Mouse (Mus musculus) heart, adult 18-20 months (tissue): Measurements from ENCODE around the gene Zfp341. TPM values are rescaled to one million over a fixed set of nuclear protein-coding genes. Genes with fewer than 3 reads are reported as not detected.

Experiments
- DNase-seq, 2 experiments: peaks; one replicate each; pipeline ENCODE4 v3.0.0; 2021 to 2022; ENCODE audit warnings: mixed read lengths in 1 of 2
- total RNA-seq, 2 experiments: library from RNA; stranded (reverse); gene quantifications; 2 replicates each; pipeline ENCODE4 v1.2.3; 2021

Zfp341 gene
- total RNA-seq, 2 experiments from 2014 or later: 2.6 to 2.8 TPM

DNA sequence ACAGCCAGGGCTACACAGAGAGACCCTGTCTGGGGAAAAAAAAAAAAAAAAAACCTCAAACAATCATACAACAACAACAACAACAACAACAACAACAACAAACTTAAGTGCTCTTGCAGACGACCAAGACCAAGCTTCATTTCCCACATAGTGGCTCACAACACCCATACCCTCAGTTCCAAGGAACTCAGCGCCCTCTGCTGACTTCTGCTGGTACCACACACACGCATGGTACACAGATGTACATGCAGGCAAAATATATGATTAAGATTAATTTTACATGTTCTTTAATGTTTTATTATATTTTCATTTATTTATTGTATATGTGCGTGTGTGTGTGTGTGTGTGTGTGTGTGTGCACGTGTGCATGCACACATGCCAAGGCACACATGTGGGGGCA is 26.7 kb upstream of the Zfp341 start:
- peak in 1 of 2 experiments; percentile 37 for DNase-seq

DNA sequence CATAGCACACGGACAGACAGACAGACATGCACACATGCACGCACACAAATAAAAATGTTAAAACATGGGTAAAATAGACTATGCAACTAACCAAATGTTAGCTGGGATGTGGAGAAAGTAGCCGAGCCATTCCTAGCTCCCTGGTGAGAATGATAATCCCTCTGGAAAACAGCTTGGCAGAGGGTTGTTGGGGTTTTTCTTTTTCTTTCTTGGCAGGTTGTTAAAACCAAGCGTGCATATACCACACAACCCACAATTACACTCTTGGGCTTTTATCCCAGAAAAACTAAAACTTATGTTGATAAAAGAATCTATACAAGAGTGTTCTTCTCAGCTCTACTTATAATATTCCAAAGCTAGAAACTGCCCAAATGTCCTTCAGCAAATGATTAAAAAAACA is 24.0 kb upstream of the Zfp341 start:
- no peak for DNase-seq

DNA sequence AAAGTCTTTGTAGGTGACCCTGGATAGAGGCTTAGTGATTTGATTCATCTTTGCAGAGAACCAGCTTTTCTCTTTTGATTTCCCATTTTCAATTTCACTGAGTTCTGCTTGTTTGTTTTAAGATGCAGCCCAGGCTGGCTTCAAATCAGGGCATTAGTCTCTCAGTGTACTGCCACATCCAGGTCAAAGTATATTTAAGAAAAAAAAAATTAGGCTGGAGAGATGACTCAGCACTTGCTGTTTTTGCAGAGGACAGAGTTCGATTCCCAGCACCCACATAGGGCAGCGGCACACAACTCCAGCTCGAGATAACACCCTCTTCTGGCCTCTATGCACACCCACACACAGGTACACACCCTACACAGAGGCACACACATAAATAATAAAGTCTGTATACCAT is 21.9 kb upstream of the Zfp341 start:
- DNase-seq: no peak

DNA sequence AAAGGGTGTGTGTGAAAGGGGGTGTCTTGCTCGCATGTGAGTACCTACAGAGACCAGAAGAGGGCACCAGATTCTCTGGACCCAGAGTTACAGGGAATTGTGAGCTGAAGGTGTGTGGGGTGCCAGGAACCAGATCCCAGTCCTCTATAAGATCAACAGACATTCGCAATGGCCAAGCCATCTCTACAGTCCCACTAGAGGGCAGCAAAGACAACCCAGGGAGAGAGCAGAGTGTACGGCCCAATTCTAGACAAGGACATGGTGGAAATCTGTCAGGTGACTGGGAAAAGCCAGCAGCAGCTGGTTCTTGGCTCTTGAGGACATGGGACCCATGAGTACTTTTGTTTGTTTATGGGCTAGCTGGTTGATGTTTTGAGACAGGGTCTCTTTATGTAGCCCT is 20.1 kb upstream of the Zfp341 start:
- peak; percentile 55 to 65 for DNase-seq

DNA sequence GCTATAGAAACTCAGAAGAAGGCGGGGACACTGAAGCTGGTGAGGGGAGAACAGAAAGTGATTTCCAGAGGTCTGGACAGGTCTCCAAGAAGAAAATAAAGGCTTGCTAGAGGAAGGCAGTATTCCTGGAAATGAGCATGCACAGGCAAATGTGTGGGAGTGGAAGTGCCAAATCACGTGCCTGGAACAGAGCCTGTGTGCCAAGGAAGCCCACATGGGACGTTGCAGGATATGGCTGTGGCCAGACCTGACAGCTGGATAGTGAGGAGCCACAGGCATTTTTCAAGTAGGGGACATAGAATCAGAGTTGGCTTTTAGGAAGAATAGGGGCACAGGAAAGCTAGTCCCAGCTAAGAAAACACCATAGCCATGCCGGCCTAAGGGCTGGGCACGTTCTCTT is 17.3 kb upstream of the Zfp341 start:
- DNase-seq: peak; percentile 26 to 51

DNA sequence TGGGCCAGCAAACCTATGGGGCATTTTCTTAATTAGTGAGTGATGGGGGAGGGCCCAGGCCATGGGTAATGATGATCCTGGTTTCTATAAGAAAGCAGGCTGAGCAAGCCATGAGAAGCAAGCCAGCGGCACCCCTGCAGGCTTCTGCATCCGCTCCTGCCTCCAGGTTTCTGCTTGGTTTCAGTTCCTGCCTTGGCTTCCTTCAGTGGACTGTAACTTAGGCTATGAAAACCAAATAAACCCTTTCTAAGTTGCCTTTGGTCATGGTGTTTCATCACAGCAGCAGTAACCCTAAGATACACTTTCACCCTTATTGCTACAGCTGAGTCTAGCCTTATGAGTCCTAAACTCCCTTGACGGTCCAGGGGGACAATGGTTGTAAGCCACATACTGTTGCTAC is 15.7 kb upstream of the Zfp341 start:
- DNase-seq: no peak

DNA sequence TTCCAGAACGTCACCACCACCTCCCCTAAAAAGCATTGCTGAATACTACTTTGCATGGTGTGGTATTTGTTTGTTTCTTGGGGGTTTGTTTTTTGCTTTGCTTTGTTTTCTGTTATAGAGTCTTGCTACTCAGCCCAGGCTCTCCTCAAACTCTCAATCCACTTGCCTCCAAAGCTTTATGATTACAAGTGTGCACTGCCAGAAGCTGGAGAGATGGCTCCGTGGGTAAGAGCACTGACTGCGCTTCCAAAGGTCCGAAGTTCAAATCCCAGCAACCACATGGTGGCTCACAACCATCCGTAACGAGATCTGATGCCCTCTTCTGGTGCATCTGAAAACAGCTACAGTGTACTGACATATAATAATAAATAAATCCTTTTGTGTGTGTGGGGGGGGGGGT is 12.5 kb upstream of the Zfp341 start:
- no peak for DNase-seq

DNA sequence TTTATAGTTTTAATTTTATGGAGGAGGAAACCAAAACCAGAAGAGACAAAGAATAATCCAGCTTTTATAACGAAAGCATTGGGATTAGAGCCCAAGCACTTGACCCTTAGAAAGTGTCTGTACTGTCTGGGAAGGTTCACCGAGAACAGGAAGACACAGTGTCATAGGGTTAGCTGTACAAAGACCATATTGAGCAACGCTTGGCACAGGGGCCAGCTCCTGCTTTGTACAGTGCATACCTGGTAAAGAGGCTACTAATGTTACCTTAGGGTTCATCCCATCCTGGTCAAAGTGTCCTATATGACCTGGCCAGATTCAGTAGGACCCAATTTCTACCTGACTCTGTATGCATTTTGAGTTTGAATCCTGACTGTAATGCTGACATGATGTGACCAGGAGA is 11.8 kb upstream of the Zfp341 start:
- DNase-seq: no peak

DNA sequence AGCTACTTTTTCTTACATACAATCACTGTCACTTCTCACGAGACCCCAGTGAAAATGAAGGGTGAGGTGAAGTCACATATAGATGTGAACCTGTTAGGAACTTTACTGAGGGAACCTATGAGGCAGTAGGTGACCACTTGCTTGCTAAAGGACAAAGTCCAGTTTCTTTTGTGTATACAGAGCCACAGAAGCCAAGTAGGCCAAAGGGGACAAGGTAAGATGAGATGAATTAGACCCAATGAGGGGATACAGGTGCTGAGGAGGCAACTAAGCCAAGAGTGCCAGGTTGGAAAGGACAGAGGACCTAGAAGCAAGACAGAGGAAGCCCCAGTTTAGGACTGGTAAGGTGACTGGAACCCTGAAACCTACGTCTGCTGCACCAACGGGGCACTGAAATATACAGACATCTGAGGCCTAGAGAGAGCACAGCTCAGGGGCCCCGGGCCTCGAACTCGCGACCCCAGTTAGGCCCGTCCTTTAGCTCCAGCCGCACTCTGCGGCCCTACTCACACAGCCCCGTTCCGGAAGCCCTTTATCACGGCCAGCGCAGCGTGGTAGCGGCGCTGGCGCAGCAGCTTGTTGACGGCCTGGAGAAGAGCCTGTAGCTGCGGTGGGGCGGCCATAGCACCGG is 10.0 kb upstream of the Zfp341 start:
- no peak for DNase-seq

DNA sequence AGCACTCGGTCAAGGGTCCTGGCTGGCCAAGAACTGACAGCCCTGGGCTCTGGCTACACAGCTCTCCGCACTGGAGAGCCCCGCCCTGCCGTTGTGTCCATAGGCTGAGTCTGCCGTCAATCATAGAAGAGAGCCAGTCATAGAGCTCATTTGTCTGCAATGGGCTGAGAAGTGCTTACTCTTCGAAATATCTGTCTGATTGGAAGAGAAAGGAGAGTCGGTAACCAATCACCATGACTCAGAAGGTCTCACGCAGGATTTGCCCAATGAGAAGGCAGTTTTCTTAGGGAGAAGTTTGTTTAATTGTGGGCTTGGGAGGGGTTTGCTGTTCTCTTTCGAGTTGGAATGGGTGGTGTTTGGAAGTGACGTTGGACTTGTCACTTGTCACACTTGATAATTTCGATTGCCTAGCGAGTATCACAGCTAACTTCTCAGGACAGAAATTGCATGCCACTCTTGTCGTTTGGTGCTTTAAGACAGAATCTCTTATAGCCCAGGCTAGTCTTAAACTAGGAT is 9.4 kb upstream of the Zfp341 start, which contains the start of gene Pxmp4:
Pxmp4 (minus strand) TSS at position 71 of the 516 bp plus-strand sequence.
- peak; percentile 100 for DNase-seq

DNA sequence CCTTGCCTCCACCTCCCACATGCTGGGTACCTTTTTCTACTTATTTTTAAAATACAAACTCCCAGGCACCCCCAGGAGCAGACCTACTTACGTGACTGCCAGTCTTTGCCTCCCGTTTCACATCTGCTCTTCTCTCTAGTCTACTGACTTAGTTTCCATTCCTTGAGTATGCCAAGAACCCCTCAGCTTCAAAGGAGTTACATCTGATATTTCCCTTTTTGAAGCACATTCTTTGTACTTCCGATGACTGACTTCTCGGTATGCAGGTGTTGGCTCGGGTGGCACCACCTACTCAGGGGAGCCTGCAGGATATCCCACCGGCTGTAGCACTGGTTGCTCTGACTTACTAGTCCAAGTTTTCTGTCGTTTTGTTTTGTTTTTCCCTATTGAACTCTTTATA is 8.9 kb upstream of the Zfp341 start:
- DNase-seq: no peak

DNA sequence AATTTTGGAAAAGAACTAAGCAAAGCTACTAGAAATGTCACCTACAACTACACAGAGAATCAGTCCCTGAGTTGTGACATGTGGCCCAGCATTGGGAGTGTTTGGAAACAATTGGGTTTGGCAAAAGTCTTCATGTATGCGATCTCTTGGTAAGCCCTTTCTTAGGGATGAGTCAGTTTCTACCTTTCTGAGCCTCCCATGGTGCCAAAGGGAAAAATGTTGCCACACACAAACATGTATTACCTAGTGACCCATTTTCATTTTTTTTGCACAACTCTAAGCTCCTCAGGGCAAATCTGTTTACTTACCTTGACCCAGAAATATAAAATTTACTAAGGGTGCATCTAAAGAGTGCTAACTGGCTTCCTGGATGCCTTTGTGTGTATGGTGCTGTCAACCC is 6.1 kb upstream of the Zfp341 start:
- no peak for DNase-seq

DNA sequence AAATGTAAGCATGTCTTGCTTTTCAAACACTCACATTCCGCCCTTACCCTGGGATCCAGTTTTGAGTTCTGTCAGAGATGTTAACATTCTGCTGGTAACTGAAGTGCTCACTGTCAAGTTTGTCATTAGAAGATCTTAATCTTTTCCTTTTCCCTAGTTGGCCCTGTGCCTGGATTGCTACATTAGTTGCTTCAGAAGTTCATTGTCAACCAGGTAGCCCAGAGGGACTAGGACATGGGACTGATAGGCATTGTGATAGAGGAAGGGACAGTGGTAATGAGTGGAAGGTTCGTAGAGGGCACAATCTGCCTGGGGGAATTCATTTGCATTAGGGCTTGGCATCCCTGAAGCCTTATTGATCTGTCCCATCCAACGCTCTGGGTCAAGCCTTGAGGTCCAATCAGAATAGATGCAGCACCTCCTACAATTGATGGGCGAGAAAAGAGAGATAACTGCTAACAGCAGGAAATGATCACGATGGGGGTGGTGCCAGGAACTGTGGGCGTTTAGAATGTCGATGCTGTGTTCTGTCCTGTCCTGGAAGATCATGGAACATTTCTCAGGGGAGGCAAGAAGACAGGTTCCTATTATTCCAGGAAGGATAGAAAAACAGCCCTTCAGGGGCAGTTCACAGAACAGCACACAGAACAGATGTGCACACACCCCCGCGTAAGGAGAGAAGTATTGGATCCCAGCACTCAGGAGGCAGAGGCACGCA is 3.9 kb upstream of the Zfp341 start:
- DNase-seq: no peak

DNA sequence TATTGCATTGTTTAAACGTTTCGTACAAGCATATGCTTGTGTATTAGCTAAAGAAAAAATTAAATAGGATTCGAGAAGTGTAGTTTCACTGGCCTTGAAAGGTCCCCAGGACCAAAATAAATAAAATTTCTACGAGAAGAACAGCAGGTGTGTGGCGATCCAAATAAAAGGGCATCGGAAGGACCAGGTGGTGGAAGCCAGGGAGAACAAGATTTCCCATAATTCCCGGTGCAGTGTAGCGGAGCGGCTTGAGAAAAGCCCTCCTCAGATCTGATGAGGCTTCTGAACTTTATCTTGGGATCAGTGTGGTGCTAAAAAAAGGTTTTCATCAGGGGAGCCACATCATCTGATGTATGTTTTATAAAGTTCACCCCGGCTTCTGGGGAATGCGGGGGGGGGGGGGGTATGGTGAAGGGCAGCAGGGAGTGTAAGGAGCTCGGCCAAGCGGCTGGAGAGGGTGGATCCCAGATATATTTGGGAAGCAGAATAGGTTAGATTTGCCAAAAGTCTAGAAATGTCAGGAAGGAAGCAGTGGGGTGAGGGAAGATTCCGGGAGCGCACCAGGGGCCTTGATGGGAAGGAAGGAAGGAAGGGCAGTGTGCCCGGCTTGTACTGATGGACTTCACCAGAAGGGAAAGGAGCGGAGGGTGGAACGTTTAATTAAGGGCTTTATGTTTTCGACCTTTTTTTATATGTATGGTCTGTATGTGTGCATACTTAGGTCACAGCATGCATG is 1.9 kb downstream of the Zfp341 start:
- peak in 1 of 2 experiments; percentile 38 for DNase-seq

DNA sequence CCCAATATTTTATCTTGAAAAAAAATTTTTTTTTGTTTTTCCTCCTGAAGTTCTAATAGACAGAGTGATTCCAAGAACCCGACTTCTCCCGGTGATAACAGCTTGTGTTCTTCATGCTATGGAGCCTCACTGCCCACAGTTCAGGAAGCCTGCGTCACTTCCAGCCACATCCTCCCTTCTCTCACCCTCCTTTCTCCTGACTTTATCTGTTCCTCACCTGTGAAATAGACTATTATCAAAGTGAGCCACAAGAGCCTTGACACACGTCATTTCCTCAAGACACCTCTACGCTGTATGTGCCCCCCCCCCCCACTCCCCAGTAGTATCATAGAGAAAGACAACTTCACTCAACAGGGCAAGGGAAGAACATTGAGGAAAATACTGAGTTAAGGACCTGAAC is 2.6 kb downstream of the Zfp341 start:
- no peak for DNase-seq

DNA sequence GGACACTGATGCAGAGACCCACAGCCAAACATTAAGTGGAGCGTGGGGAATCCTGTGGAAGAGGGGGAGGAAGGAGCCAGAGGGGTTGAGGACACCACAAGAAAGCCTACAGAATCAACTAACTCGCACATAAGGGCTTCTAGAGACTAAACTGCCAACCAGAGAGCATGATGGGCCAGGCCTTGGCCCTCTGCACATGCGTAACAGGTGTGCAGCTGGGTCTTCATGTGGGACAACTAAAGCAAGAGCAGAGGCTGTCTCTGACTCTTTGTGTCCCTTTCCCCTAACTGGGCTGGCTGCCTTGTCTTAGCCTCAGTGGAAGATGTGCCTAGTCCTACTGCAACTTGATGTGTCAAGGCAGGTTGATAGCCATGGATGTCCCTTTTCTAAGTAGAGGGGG is 4.0 kb downstream of the Zfp341 start:
- DNase-seq: no peak

DNA sequence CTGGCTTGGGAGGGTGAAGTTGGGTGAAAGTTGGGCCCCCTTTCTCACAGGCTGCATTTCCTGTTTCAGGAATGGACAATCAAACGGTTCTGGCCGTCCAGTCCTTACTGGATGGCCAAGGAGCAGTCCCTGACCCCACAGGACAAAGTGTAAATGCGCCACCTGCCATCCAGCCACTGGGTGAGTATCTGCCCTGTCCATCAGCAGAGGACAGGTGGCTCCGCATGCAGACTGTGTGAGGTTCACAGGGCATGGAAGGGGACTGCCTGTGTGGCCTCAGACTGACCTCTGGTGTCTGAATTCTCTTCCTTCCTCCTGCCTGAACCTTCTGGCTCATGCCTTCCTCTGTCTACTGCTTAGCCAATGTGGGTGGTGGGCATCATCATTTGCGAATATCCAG is 8.6 kb downstream of the Zfp341 start:
- no peak for DNase-seq

DNA sequence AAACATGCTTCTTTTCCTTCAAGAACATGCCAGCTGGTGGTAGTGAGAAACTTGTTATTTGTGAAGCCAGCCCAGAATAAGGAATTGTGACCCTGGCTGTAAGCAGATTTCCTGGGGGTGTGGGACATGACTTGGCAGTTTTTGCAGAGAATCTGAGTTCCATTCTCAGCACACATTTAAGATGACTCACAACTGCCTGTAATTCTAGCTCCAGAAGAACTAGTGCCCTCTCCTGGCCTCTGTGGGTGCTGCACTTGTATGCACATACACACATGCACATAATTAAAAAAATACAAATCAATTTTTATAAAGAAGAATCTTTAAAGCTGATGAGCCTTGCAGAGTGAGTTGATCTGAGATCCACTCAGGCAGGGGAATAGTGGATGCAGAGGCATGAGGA is 11.0 kb downstream of the Zfp341 start:
- DNase-seq: no peak

DNA sequence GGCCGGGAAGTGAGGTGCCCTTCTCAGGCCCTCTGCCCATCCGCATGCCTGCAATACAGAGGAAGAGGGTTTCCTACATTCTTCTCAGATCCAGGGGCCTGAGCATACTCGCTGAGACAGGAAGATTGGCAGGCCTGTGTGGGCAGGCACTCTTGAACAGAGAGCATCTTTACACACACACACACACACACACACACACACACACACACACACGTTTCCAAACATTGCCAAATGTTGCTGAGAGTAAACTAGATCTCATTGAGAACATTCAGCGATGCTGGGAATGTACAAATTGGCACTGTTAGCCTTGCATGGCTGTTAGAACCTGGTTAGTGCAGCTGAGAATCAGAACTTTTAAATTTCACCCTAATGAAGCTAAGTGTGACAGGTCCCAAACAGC is 17.4 kb downstream of the Zfp341 start:
- no peak for DNase-seq

DNA sequence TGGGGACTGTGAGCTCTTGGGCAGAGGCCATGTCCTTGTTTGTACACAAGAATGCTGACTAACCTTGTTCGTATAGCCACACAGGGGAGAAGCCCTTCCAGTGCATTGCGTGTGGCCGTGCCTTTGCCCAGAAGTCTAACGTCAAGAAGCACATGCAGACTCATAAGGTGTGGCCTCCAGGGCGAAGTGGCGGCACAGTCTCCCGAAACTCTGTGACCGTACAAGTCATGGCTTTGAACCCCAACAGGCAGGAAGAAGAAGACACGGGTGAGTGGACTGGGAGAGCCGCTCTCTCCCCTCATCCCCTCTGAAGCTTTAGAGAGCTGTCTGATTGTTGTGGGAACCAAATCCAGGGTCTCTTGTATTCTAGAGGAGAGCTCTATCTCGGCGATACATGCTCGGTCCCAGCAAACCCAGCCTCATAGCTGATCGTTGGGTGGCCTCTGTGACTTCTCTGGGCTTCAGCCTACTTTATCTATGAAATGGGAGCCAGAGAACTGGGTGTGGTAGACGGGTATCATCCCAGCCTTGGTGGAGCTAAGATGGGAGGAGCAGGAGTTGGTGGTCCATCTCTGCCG is 19.2 kb downstream of the Zfp341 start:
- DNase-seq: no peak

DNA sequence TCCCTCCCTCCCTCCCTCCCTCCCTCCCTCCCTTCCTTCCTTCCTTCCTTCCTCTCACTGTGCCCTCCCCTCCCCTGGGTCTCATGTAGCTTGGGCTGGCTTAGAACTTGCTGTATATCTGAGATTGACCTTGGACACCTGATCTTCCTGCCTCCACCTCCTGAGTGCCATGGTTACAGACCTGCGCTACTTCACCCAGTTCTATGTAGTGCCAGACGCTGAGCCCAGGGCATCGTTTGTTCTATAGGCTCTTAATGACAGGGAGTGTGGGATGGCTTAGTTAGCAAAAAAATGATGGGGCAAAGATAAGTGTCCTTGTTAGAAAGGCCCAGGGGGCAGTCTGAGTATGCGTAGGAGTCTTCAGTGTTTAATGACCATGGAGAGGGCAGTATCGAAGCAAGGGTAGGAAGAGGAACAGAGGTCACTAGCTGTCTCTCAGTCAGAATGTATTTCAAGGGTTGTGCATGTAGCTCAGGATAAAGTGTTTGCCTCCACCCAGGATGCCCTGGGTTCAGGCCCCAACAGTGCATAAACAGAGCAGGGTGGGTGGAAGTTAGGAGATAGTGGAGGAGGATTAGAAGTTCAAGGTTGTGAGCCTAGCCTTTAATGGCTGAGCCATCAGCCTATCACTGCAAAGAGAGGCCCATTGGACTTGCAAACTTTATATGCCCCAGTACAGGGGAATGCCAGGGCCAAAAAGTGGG is 20.1 kb downstream of the Zfp341 start:
- no peak for DNase-seq
